Mouse (Mus musculus): ENCODE measurements around the gene Lamc3.

Lamc3 gene

DNA sequence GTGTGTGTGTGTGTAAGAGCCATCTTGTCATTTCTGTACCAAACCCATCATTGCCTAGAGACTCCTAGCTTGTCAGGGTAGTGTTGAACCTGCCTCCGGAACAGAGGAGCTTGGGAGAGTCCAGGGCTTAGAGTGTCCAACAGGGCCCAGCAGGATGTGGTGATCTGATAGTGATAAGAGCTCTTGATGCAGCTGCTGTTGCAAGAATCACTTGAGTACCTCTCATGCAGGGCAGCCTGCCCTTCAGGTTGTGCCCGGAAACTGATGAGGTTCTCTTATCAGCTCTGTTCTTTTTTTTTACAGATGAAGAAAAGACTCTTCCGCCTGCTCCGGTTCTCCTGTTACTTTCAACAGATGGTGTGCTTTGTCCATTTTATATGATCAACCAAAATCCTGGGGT is 103.9 kb downstream of the Lamc3 start:
- DNase-seq: no peak

DNA sequence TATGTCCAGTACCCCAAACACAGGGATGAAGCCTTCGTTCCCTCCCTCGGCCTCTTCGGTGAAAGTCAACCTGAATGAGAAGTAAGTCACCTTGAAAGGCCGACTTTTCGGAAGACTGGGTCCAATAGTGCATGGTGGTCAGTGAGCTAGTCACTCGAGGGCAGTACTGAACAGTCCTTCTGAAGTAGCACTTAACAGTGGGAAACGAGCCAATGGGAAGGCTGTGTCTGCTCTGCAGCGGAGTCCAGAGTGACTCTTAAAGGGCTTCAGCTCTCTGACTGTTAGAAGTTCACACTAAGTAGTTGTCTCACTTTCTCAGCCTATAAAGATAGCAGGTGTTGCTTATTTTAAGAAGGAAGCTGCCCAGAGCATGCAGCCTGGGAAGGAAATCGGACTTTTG is 107.8 kb downstream of the Lamc3 start:
- DNase-seq: no peak

DNA sequence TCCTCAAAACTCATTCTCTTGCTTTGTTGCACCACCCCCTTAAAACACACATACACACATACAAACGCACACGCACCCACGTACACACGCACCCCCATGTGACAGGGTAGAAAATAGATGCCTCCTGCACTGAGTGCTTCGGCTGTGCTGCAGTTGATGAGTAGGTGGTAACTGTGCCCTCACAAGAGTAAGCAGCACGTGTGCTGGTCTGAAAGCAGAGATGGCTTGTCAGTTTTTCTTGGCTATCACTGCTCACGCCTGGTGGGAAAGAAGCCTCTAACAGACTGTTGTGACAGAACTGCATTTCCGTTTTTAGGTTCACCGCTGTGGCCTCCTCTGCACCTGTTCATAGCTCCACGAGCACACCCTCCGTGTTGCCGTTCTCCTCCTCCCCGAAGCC is 109.0 kb downstream of the Lamc3 start:
- peak; percentile 83 for DNase-seq
